Mouse (Mus musculus): Measurements from ENCODE around the gene Cfap54.

Cfap54 gene

GRCm38 (mm10) chr10:92754359-92754758 lies 327.1 kb downstream of the Cfap54 start:
- DNase-seq (ENCODE audit: low spot score): no peak

GRCm38 (mm10) chr10:92730339-92730738 lies 351.1 kb downstream of the Cfap54 start:
- DNase-seq (ENCODE audit: low spot score): no peak

- DNase-seq (ENCODE audit: low spot score): no peak
Observed at GRCm38 (mm10) chr10:92728723-92729122, 352.7 kb downstream of the Cfap54 start.
